Mouse (Mus musculus) stomach, postnatal 0 days (tissue): ENCODE measurements at regions not wholly inside any gene's neighbourhood (a gene's known extent, or its start where the extent isn't known, plus 50 kb on each side); places are given as distances from the start of the nearest gene placed in this dataset.

ENCODE experiments used
- ATAC-seq: fragments of 200-750 bp; cut with Nextera tagmentation; 2 replicates; pipeline ENCODE4 v1.8.0; 2017; ENCODE audit not compliant: low FRiP score, low TSS enrichment
- DNase-seq: peaks from one replicate; pipeline ENCODE4 v3.0.0-alpha.2; 2016; ENCODE audit warnings: low spot score
- H3K27ac ChIP-seq: fragments of 300-500 bp; sonication (generic); replicated peaks from 2 replicates; pipeline ENCODE4 v1.5.1; 2014; ENCODE audit warnings: mild to moderate bottlenecking, control low read depth
- H3K27me3 ChIP-seq: fragments of 300-500 bp; sonication (generic); 2 replicates; pipeline ENCODE4 v1.6.1; 2014; ENCODE audit warnings: low read length; ENCODE audit not compliant: control insufficient read depth, insufficient read depth
- H3K36me3 ChIP-seq: fragments of 300-500 bp; sonication (generic); 2 replicates; pipeline ENCODE4 v1.6.1; 2014; ENCODE audit warnings: low read length, mixed read lengths; ENCODE audit not compliant: control insufficient read depth, insufficient read depth
- H3K4me1 ChIP-seq: fragments of 300-500 bp; sonication (generic); replicated peaks from 2 replicates; pipeline ENCODE4 v1.6.1; 2014; ENCODE audit warnings: antibody characterized with exemption; ENCODE audit not compliant: control insufficient read depth, insufficient read depth
- H3K4me2 ChIP-seq: fragments of 300-500 bp; sonication (generic); replicated peaks from 2 replicates; pipeline ENCODE4 v1.6.1; 2014; ENCODE audit warnings: low read depth, mild to moderate bottlenecking, control low read depth, moderate library complexity
- H3K4me3 ChIP-seq: fragments of 300-500 bp; sonication (generic); 2 replicates; pipeline ENCODE4 v1.5.1; 2014; ENCODE audit warnings: low read depth, low read length, control low read depth
- H3K9ac ChIP-seq: fragments of 300-500 bp; sonication (generic); 2 replicates; pipeline ENCODE4 v1.6.1; 2014; ENCODE audit warnings: mild to moderate bottlenecking, low read length, control low read depth, mixed read lengths
- H3K9me3 ChIP-seq: fragments of 300-500 bp; sonication (generic); 2 replicates; pipeline ENCODE4 v1.6.1; 2016; ENCODE audit warnings: low read length; ENCODE audit not compliant: control insufficient read depth
- CTCF ChIP-seq: IDR thresholded peaks from 2 replicates; pipeline ENCODE4 v1.5.1; 2016; ENCODE audit warnings: antibody characterized with exemption, low read depth, mild to moderate bottlenecking, moderate library complexity
- EP300 ChIP-seq: optimal IDR thresholded peaks from 2 replicates; pipeline ENCODE3; 2016; ENCODE audit warnings: antibody characterized with exemption
- WGBS: fragments of 180-500 bp; shearing (Covaris S2); extraction: QIAGEN DNeasy Blood & Tissue Kit; methylation state at CpG from one replicate; pipeline ENCODE4 v1.1.7; 2014; 5-methylcytosine and 5-hydroxymethylcytosine counted together

DNA sequence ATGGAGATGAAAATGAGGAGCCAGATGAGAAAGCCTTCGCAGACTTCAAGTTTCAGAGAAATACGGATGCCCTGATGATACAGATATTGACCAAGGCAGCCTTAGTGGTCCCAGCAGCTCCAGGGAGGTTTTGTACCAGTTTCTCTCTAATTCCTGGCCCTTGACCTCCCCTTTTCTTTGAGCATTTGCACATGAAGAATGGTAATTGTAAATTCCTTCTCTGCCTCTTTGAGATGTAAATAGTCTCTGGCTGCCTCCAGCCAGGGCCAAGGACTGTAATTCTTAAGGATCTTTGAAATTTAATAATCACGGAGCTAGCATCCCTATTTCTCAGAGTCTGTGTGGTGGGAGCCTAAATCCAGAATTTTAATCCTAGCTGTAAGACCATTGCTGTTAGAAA lies 78.0 kb upstream of the Gm6793 start:
- Histone ChIP-seq H3K9me3 (no peaks in the 10 kb centered on the region), H3K4me3 (no peak overlapping the region), H3K4me2 (no peak overlapping the region), H3K36me3 (no peaks in the 10 kb centered on the region), H3K4me1 (no peaks in the 10 kb centered on the region), H3K27ac (no peak overlapping the region), H3K27me3 (no peaks in the 10 kb centered on the region), H3K9ac (no peak overlapping the region)
- 70% methylated on average over 3 of the region's 3 CpGs for WGBS
- DNase-seq, result no peak
- ATAC-seq, result no peak
- no peak for TF ChIP-seq EP300
- TF ChIP-seq CTCF, result no peak

DNA sequence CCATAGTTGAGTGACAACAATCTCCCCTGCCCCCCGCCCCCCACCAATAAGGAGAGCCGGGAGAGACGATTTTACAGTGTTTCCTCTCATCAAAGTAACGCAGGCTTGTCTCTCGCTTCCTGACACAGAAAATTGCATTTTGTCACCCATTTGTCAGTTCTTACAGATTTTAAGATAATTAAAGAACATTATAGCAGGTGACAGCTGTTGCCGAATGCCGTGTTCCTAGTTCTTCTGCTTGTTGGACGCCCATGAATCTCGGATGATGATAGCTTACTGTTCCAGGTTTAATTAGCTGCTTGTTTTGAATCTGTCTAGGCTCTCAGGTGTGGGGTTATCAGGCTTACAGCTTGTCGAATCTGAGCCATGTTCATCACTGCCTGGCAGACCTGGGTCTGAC lies 63.8 kb upstream of the Gm6793 start:
- H3K4me3 ChIP-seq, result no peak overlapping the region
- no peak overlapping the region for H3K9ac ChIP-seq
- no peak for TF ChIP-seq EP300
- no peak for TF ChIP-seq CTCF
- DNase-seq (no peak), ATAC-seq (no peak)
- no peak overlapping the region for H3K4me2 ChIP-seq
- no peak overlapping the region for H3K27ac ChIP-seq
- no peaks in the 10 kb centered on the region for H3K9me3 ChIP-seq
- WGBS, result 72% methylated on average over 10 of the region's 10 CpGs
- no peaks in the 10 kb centered on the region for H3K4me1 ChIP-seq
- H3K36me3 ChIP-seq, result no peaks in the 10 kb centered on the region
- H3K27me3 ChIP-seq, result no peaks in the 10 kb centered on the region

DNA sequence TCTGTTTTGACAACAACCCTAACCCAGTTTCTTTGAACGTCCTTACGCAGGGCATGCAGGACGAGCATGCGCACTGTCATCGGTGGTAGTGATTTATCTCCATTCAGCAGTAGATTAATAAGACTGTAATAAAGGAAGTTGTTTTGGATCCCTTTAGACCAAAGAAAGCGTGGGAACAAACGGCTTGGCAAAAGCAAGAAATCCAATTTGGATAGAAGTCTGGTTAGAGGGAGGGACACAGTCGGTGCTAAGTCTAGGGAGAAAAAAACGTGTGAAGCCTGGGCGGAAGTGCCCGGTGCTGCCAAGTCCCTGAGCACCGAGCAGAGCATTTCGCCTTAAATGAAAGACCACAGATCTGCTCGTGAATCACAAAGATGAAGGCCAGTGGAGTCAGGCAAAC lies 57.4 kb upstream of the Gm6793 start:
- Histone ChIP-seq H3K27me3 (no peaks in the 10 kb centered on the region), H3K27ac (no peak overlapping the region), H3K36me3 (no peaks in the 10 kb centered on the region), H3K9me3 (no peaks in the 10 kb centered on the region), H3K4me2 (no peak overlapping the region), H3K9ac (no peak overlapping the region), H3K4me1 (no peaks in the 10 kb centered on the region), H3K4me3 (no peak overlapping the region)
- DNase-seq, result no peak
- WGBS, result 74% methylated on average over 14 of the region's 14 CpGs
- TF ChIP-seq CTCF, result no peak
- TF ChIP-seq EP300, result no peak
- ATAC-seq, result no peak

DNA sequence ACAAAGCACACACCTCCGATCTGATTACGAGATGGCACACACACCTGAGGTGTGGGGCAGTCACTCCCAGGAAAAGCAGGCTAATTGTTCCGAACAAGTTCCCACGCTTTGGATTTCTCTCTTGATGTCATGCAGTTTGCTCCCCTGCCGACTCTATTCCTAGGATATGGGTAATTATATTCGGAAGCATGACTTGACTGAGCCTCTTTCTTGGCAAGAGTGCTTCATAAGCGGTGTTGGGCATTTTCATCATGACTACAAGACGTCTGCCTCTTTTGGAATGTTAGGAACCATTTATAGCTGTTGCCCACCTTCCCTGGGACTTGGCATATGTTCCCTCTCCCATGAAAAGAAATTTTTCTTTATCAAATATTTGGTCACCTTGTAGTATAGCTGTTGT lies 55.4 kb upstream of the Gm6793 start:
- WGBS, result 84% methylated on average over 8 of the region's 8 CpGs
- Histone ChIP-seq H3K9ac (no peak overlapping the region), H3K36me3 (no peaks in the 10 kb centered on the region), H3K4me1 (no peaks in the 10 kb centered on the region), H3K9me3 (no peaks in the 10 kb centered on the region), H3K4me2 (no peak overlapping the region), H3K27me3 (no peaks in the 10 kb centered on the region), H3K4me3 (no peak overlapping the region), H3K27ac (no peak overlapping the region)
- TF ChIP-seq EP300, result no peak
- TF ChIP-seq CTCF, result no peak
- ATAC-seq, result no peak
- DNase-seq, result no peak
